Mouse (Mus musculus): Measurements from ENCODE around the gene Aspg. TPM values are rescaled to one million over a fixed set of nuclear protein-coding genes. Genes with fewer than 3 reads are reported as not detected.

Gene Aspg
- total RNA-seq, 2 experiments from 2014 or later, result 1.4 to 3.5 TPM

- DNase-seq (ENCODE audit: extremely low spot score in 1 of 2, low spot score in 1 of 2), result no peak
These were observed 6.4 kb downstream of the Aspg start for GRCm38 (mm10) chr12:112112686-112113396.

- peak; percentile 79 to 94 for DNase-seq (ENCODE audit: extremely low spot score in 1 of 2, low spot score in 1 of 2)
These were observed 7.2 kb downstream of the Aspg start for GRCm38 (mm10) chr12:112113710-112114109.

- DNase-seq (ENCODE audit: extremely low spot score in 1 of 2, low spot score in 1 of 2), result no peak
These were observed 10.5 kb downstream of the Aspg start for GRCm38 (mm10) chr12:112117006-112117405.

GRCm38 (mm10) chr12:112117649-112118048 is 11.2 kb downstream of the Aspg start:
- peak in 1 of 2 experiments; percentile 35 for DNase-seq (ENCODE audit: extremely low spot score in 1 of 2, low spot score in 1 of 2)

GRCm38 (mm10) chr12:112121188-112121587 is 14.7 kb downstream of the Aspg start:
- DNase-seq (ENCODE audit: extremely low spot score in 1 of 2, low spot score in 1 of 2), result no peak

GRCm38 (mm10) chr12:112125903-112126302 is 19.4 kb downstream of the Aspg start:
- DNase-seq (ENCODE audit: extremely low spot score in 1 of 2, low spot score in 1 of 2), result no peak

- DNase-seq (ENCODE audit: extremely low spot score in 1 of 2, low spot score in 1 of 2), result no peak
These were observed 20.6 kb downstream of the Aspg start for GRCm38 (mm10) chr12:112126931-112127635.

- DNase-seq (ENCODE audit: extremely low spot score in 1 of 2, low spot score in 1 of 2), result no peak
These were observed 22.0 kb downstream of the Aspg start for GRCm38 (mm10) chr12:112128526-112128925.

- no peak for DNase-seq (ENCODE audit: extremely low spot score in 1 of 2, low spot score in 1 of 2)
These were observed 22.9 kb downstream of the Aspg start for GRCm38 (mm10) chr12:112129300-112129856.

- no peak for DNase-seq (ENCODE audit: extremely low spot score in 1 of 2, low spot score in 1 of 2)
These were observed 23.8 kb downstream of the Aspg start for GRCm38 (mm10) chr12:112130161-112130860.

GRCm38 (mm10) chr12:112130957-112131356 is 24.5 kb downstream of the Aspg start:
- no peak for DNase-seq (ENCODE audit: extremely low spot score in 1 of 2, low spot score in 1 of 2)

GRCm38 (mm10) chr12:112140231-112140630 is 33.8 kb downstream of the Aspg start:
- DNase-seq (ENCODE audit: extremely low spot score in 1 of 2, low spot score in 1 of 2), result peak in 1 of 2 experiments; percentile 51

GRCm38 (mm10) chr12:112140745-112141144 is 34.3 kb downstream of the Aspg start:
- DNase-seq (ENCODE audit: extremely low spot score in 1 of 2, low spot score in 1 of 2), result no peak

- peak in 1 of 2 experiments; percentile 29 for DNase-seq (ENCODE audit: extremely low spot score in 1 of 2, low spot score in 1 of 2)
These were observed 34.8 kb downstream of the Aspg start for GRCm38 (mm10) chr12:112141300-112141699.

GRCm38 (mm10) chr12:112143116-112143832 is 36.8 kb downstream of the Aspg start:
- DNase-seq (ENCODE audit: extremely low spot score in 1 of 2, low spot score in 1 of 2), result peak in 1 of 2 experiments; percentile 32

GRCm38 (mm10) chr12:112143833-112144201 is 37.3 kb downstream of the Aspg start:
- DNase-seq (ENCODE audit: extremely low spot score in 1 of 2, low spot score in 1 of 2), result no peak

- DNase-seq (ENCODE audit: extremely low spot score in 1 of 2, low spot score in 1 of 2), result peak in 1 of 2 experiments; percentile 16
These were observed 38.1 kb downstream of the Aspg start for GRCm38 (mm10) chr12:112144377-112145115.

GRCm38 (mm10) chr12:112145211-112145874 is 38.9 kb downstream of the Aspg start:
- DNase-seq (ENCODE audit: extremely low spot score in 1 of 2, low spot score in 1 of 2), result peak; percentile 81 to 93

Measured in layer of hippocampus, postnatal 25 days (tissue).